Mouse (Mus musculus) lung, embryonic 14.5 days (tissue): ENCODE measurements around the gene Cep290. TPM values are rescaled to one million over a fixed set of nuclear protein-coding genes. Genes with fewer than 3 reads are reported as not detected.
"Not testable (repeated sequence)": the region's sequence is repeated elsewhere in the genome, so short reads cannot be mapped to it uniquely, and the experiment has no call there.

Experiments
- ATAC-seq: fragments of 200-750 bp; cut with Nextera tagmentation; 2 replicates; pipeline ENCODE4 v1.8.0; 2017; ENCODE audit warnings: mild to moderate bottlenecking, moderate TSS enrichment, moderate library complexity; ENCODE audit not compliant: insufficient read depth
- DNase-seq: peaks from one replicate; pipeline ENCODE4 v3.0.0-alpha.2; 2015
- H3K27ac ChIP-seq: fragments of 300-500 bp; sonication (generic); 2 replicates; pipeline ENCODE4 v1.5.1; 2014; ENCODE audit warnings: low read depth, mild to moderate bottlenecking, moderate library complexity
- H3K27me3 ChIP-seq: fragments of 300-500 bp; sonication (generic); 2 replicates; pipeline ENCODE4 v1.6.1; 2014; ENCODE audit warnings: low read length, control low read depth; ENCODE audit not compliant: insufficient read depth
- H3K36me3 ChIP-seq: fragments of 300-500 bp; sonication (generic); 2 replicates; pipeline ENCODE4 v1.6.1; 2014; ENCODE audit warnings: control low read depth; ENCODE audit not compliant: insufficient read depth
- H3K4me1 ChIP-seq: fragments of 300-500 bp; sonication (generic); 2 replicates; pipeline ENCODE4 v1.6.1; 2014; ENCODE audit warnings: antibody characterized with exemption, control low read depth; ENCODE audit not compliant: insufficient read depth
- H3K4me2 ChIP-seq: fragments of 300-500 bp; sonication (generic); 2 replicates; pipeline ENCODE4 v1.6.1; 2014; ENCODE audit warnings: mild to moderate bottlenecking
- H3K4me3 ChIP-seq: fragments of 300-500 bp; sonication (generic); 2 replicates; pipeline ENCODE4 v1.5.1; 2014; ENCODE audit warnings: low read depth, low read length
- H3K9ac ChIP-seq: fragments of 300-500 bp; sonication (generic); 2 replicates; pipeline ENCODE4 v1.6.1; 2014
- H3K9me3 ChIP-seq: fragments of 300-500 bp; sonication (generic); 2 replicates; pipeline ENCODE4 v1.6.1; 2016; ENCODE audit warnings: low read depth, low read length, control low read depth
- CTCF ChIP-seq: IDR thresholded peaks from 2 replicates; pipeline ENCODE4 v1.5.1; 2016; ENCODE audit warnings: antibody characterized with exemption, low read depth
- WGBS: fragments of 180-500 bp; shearing (Covaris S2); extraction: QIAGEN DNeasy Blood & Tissue Kit; methylation state at CpG from one replicate; pipeline ENCODE4 v1.1.7; 2014; 5-methylcytosine and 5-hydroxymethylcytosine counted together
- polyA plus RNA-seq: library from polyadenylated mRNA; unstranded; fragments of >200 nt; fragmentation: Nextera tagmentation; extraction: Ambion mirVana; gene quantifications from 2 replicates; pipeline ENCODE4 v1.2.1, GENCODE M21; 2014

Gene Cep290
- polyA plus RNA-seq, 1 experiment from 2014 or later = 6.7 TPM

- Histone ChIP-seq H3K4me2 (no peak overlapping the region), H3K9ac (no peak overlapping the region), H3K27me3 (no peaks in the 10 kb centered on the region), H3K9me3 (no peaks in the 10 kb centered on the region), H3K27ac (no peak overlapping the region), H3K4me1 (no peaks in the 10 kb centered on the region), H3K4me3 (no peak overlapping the region), H3K36me3 (peaks cover 39% of the 10 kb centered on the region)
- 42% methylated on average over 3 of the region's 3 CpGs for WGBS
- no peak for ATAC-seq
- no peak for TF ChIP-seq CTCF
- DNase-seq = no peak
Observed at GRCm38 (mm10) chr10:100498309-100498708, 11.0 kb downstream of the Cep290 start.

- WGBS = 85% methylated on average over 1 of the region's 1 CpGs
- TF ChIP-seq CTCF = no peak
- no peak for ATAC-seq
Observed at GRCm38 (mm10) chr10:100508170-100508569, 20.8 kb downstream of the Cep290 start.

GRCm38 (mm10) chr10:100521617-100522016, 34.3 kb downstream of the Cep290 start:
- ATAC-seq = no peak
- H3K4me3 ChIP-seq = no peak overlapping the region

More at GRCm38 (mm10) chr10:100508170-100508569, 20.8 kb downstream of the Cep290 start:
- no peak overlapping the region for H3K9ac ChIP-seq
- no peak overlapping the region for H3K27ac ChIP-seq
- no peaks in the 10 kb centered on the region for H3K9me3 ChIP-seq
- H3K4me2 ChIP-seq = no peak overlapping the region
- no peaks in the 10 kb centered on the region for H3K27me3 ChIP-seq
- no peak overlapping the region for H3K4me3 ChIP-seq
- H3K36me3 ChIP-seq = peaks cover 10% of the 10 kb centered on the region
- H3K4me1 ChIP-seq = no peaks in the 10 kb centered on the region
- DNase-seq = no peak

GRCm38 (mm10) chr10:100522330-100522729, 35.0 kb downstream of the Cep290 start:
- no peak overlapping the region for H3K4me3 ChIP-seq
- no peak for DNase-seq
- H3K4me2 ChIP-seq = no peak overlapping the region
- peaks cover 3% of the 10 kb centered on the region; the same call in 1 of the 2 replicates for H3K36me3 ChIP-seq
- no peaks in the 10 kb centered on the region for H3K4me1 ChIP-seq
- no peak overlapping the region for H3K9ac ChIP-seq
- ATAC-seq = no peak
- WGBS = 93% methylated on average over 9 of the region's 9 CpGs
- H3K27me3 ChIP-seq = no peaks in the 10 kb centered on the region
- no peaks in the 10 kb centered on the region for H3K9me3 ChIP-seq
- TF ChIP-seq CTCF = no peak
- no peak overlapping the region for H3K27ac ChIP-seq

More at GRCm38 (mm10) chr10:100521617-100522016, 34.3 kb downstream of the Cep290 start:
- no peak for DNase-seq
- no peak for TF ChIP-seq CTCF
- H3K4me1 ChIP-seq = no peaks in the 10 kb centered on the region
- 79% methylated on average over 4 of the region's 4 CpGs for WGBS
- H3K27ac ChIP-seq = no peak overlapping the region
- H3K9ac ChIP-seq = no peak overlapping the region
- no peaks in the 10 kb centered on the region for H3K9me3 ChIP-seq
- H3K36me3 ChIP-seq = peaks cover 3% of the 10 kb centered on the region; the same call in 1 of the 2 replicates
- H3K27me3 ChIP-seq = no peaks in the 10 kb centered on the region
- H3K4me2 ChIP-seq = no peak overlapping the region

GRCm38 (mm10) chr10:100524499-100525390, 37.4 kb downstream of the Cep290 start:
- DNase-seq (no peak), ATAC-seq (no peak)
- no peak overlapping the region for H3K27ac ChIP-seq
- H3K9ac ChIP-seq = no peak overlapping the region
- H3K4me3 ChIP-seq = no peak overlapping the region
- H3K27me3 ChIP-seq = no peaks in the 10 kb centered on the region
- H3K4me1 ChIP-seq = no peaks in the 10 kb centered on the region
- 0 out of 2 replicates have a peak, but pooled peaks cover 3% of the 10 kb centered on the region for H3K36me3 ChIP-seq
- no peaks in the 10 kb centered on the region for H3K9me3 ChIP-seq
- 86% methylated on average over 9 of the region's 9 CpGs for WGBS
- no peak overlapping the region for H3K4me2 ChIP-seq
- TF ChIP-seq CTCF = no peak

- 0 out of 2 replicates have a peak, but pooled peaks cover 7% of the 10 kb centered on the region for H3K36me3 ChIP-seq
- H3K27ac ChIP-seq = no peak overlapping the region
- H3K9me3 ChIP-seq = no peaks in the 10 kb centered on the region
- DNase-seq = no peak
- WGBS = 78% methylated on average over 3 of the region's 3 CpGs
- H3K4me1 ChIP-seq = no peaks in the 10 kb centered on the region
- H3K4me2 ChIP-seq = no peak overlapping the region
- no peak overlapping the region for H3K4me3 ChIP-seq
- H3K9ac ChIP-seq = no peak overlapping the region
- no peaks in the 10 kb centered on the region for H3K27me3 ChIP-seq
- no peak for TF ChIP-seq CTCF
- ATAC-seq = no peak
Observed at GRCm38 (mm10) chr10:100556566-100557175, 69.3 kb downstream of the Cep290 start.

GRCm38 (mm10) chr10:100560194-100560883, 73.0 kb downstream of the Cep290 start:
- H3K4me3 ChIP-seq, H3K4me1 ChIP-seq, H3K4me2 ChIP-seq, H3K27me3 ChIP-seq, H3K9ac ChIP-seq, H3K9me3 ChIP-seq, ATAC-seq, H3K27ac ChIP-seq, DNase-seq: not testable (repeated sequence)
- H3K36me3 ChIP-seq = peaks cover 24% of the 10 kb centered on the region; the same call in 1 of the 2 replicates
- 89% methylated on average over 3 of the region's 3 CpGs for WGBS
